Mouse (Mus musculus) myocyte (in vitro differentiated cells): ENCODE data around the gene Hoxc8.

ENCODE experiments used
- CEBPB ChIP-seq: IDR thresholded peaks from 2 replicates; pipeline ENCODE4 v1.6.1; 2011; ENCODE audit warnings: mild to moderate bottlenecking, moderate library complexity; ENCODE audit not compliant: poor library complexity, insufficient read depth, severe bottlenecking
- E2F4 ChIP-seq: IDR thresholded peaks from one replicate; pipeline ENCODE4 v1.6.1; 2011; ENCODE audit warnings: mild to moderate bottlenecking, control low read depth, moderate library complexity; ENCODE audit not compliant: insufficient read depth
- MAX ChIP-seq: IDR thresholded peaks from one replicate; pipeline ENCODE4 v1.6.1; 2011; ENCODE audit warnings: low read depth, mild to moderate bottlenecking, control low read depth
- MYOD1 ChIP-seq, 3 experiments: IDR thresholded peaks; one replicate each; pipeline ENCODE4 v1.6.1; 2011; ENCODE audit warnings: control low read depth in 2 of 3, low read depth in 2 of 3, mild to moderate bottlenecking in 2 of 3, moderate library complexity in 1 of 3; ENCODE audit not compliant: insufficient read length in 2 of 3, control insufficient read depth in 1 of 3
- MYOG ChIP-seq, 3 experiments: IDR thresholded peaks; one replicate each; pipeline ENCODE4 v1.6.1; 2011; ENCODE audit warnings: control low read depth in 2 of 3, low read depth in 2 of 3, mild to moderate bottlenecking in 2 of 3; ENCODE audit not compliant: insufficient read length in 2 of 3, control insufficient read depth in 1 of 3, insufficient read depth in 1 of 3
- POLR2A ChIP-seq: IDR thresholded peaks from one replicate; pipeline ENCODE4 v1.6.1; 2011; ENCODE audit warnings: low read depth, mild to moderate bottlenecking, control low read depth, moderate library complexity; ENCODE audit not compliant: insufficient read length
- POLR2AphosphoS2 ChIP-seq: IDR thresholded peaks from one replicate; pipeline ENCODE4 v1.6.1; 2011; ENCODE audit warnings: low read depth, control low read depth; ENCODE audit not compliant: insufficient read length
- TCF12 ChIP-seq: IDR thresholded peaks from one replicate; pipeline ENCODE4 v1.6.1; 2011; ENCODE audit warnings: mild to moderate bottlenecking, control low read depth; ENCODE audit not compliant: poor library complexity, insufficient read depth, severe bottlenecking
- USF1 ChIP-seq: IDR thresholded peaks from one replicate; pipeline ENCODE4 v1.6.1; 2011; ENCODE audit warnings: low read depth, mild to moderate bottlenecking, control low read depth, moderate library complexity

GRCm38 (mm10) chr15:102988078-102988477, 2.3 kb upstream of the Hoxc8 start:
- TF ChIP-seq POLR2A (no peak), CEBPB (no peak), MAX (no peak), MYOG (IDR thresholded peaks at IDR 0.05; ENCODE audit: control insufficient read depth in 1 of 3, insufficient read depth in 1 of 3, insufficient read length in 2 of 3, low read depth in 2 of 3) (no peak), USF1 (no peak), TCF12 (no peak), E2F4 (no peak), MYOD1 (IDR thresholded peaks at IDR 0.05; ENCODE audit: control insufficient read depth in 1 of 3, insufficient read length in 2 of 3, low read depth in 2 of 3) (no peak), POLR2AphosphoS2 (no peak)
